Mouse (Mus musculus): ENCODE results near the gene Thrb. TPM values are rescaled to one million over a fixed set of nuclear protein-coding genes. Genes with fewer than 3 reads are reported as not detected.

Thrb gene
- polyA plus RNA-seq, 1 experiment from 2014 or later = 2.0 TPM

GRCm38 (mm10) chr14:17852236-17852635 lies 192.2 kb downstream of the Thrb start:
- Histone ChIP-seq H3K4me2 (ENCODE audit: low read length) (no peak overlapping the region), H3K9me3 (ENCODE audit: control insufficient read depth, low read length) (no peaks in the 10 kb centered on the region), H3K36me3 (ENCODE audit: control insufficient read depth, insufficient read depth, low read length) (no peaks in the 10 kb centered on the region), H3K27ac (ENCODE audit: low read depth) (no peak overlapping the region), H3K4me1 (replicated peaks; ENCODE audit: control insufficient read depth, insufficient read depth, low read length) (no peaks in the 10 kb centered on the region), H3K4me3 (ENCODE audit: low read depth, low read length) (no peak overlapping the region), H3K9ac (ENCODE audit: low read length) (no peak overlapping the region), H3K27me3 (replicated peaks; ENCODE audit: control insufficient read depth, insufficient read depth, low read length) (no peaks in the 10 kb centered on the region)
- ATAC-seq (replicated peaks; ENCODE audit: low FRiP score, low TSS enrichment, low read depth) (no peak), DNase-seq (ENCODE audit: low spot score) (no peak)
- WGBS = 84% methylated on average over 2 of the region's 2 CpGs

GRCm38 (mm10) chr14:17859790-17860385 lies 199.8 kb downstream of the Thrb start:
- Histone ChIP-seq H3K9me3 (ENCODE audit: control insufficient read depth, low read length) (no peaks in the 10 kb centered on the region), H3K27me3 (replicated peaks; ENCODE audit: control insufficient read depth, insufficient read depth, low read length) (no peaks in the 10 kb centered on the region), H3K4me1 (replicated peaks; ENCODE audit: control insufficient read depth, insufficient read depth, low read length) (no peaks in the 10 kb centered on the region), H3K4me3 (ENCODE audit: low read depth, low read length) (no peak overlapping the region), H3K4me2 (ENCODE audit: low read length) (no peak overlapping the region), H3K36me3 (ENCODE audit: control insufficient read depth, insufficient read depth, low read length) (no peaks in the 10 kb centered on the region), H3K9ac (ENCODE audit: low read length) (no peak overlapping the region), H3K27ac (ENCODE audit: low read depth) (no peak overlapping the region)
- 41% methylated on average over 5 of the region's 5 CpGs for WGBS
- ATAC-seq (replicated peaks; ENCODE audit: low FRiP score, low TSS enrichment, low read depth) (no peak), DNase-seq (ENCODE audit: low spot score) (no peak)

- no peak overlapping the region for H3K4me3 ChIP-seq (ENCODE audit: low read depth, low read length)
- WGBS = 79% methylated on average over 3 of the region's 3 CpGs
Measured at GRCm38 (mm10) chr14:17862651-17863050, 202.6 kb downstream of the Thrb start.

GRCm38 (mm10) chr14:17863701-17864320 lies 203.8 kb downstream of the Thrb start:
- no peaks in the 10 kb centered on the region for H3K4me1 ChIP-seq (replicated peaks; ENCODE audit: control insufficient read depth, insufficient read depth, low read length)
- H3K27ac ChIP-seq (ENCODE audit: low read depth) = no peak overlapping the region
- no peak for DNase-seq (ENCODE audit: low spot score)
- no peak for ATAC-seq (replicated peaks; ENCODE audit: low FRiP score, low TSS enrichment, low read depth)
- H3K36me3 ChIP-seq (ENCODE audit: control insufficient read depth, insufficient read depth, low read length) = no peaks in the 10 kb centered on the region
- H3K27me3 ChIP-seq (replicated peaks; ENCODE audit: control insufficient read depth, insufficient read depth, low read length) = no peaks in the 10 kb centered on the region
- H3K9ac ChIP-seq (ENCODE audit: low read length) = no peak overlapping the region
- H3K4me3 ChIP-seq (ENCODE audit: low read depth, low read length) = no peak overlapping the region
- H3K4me2 ChIP-seq (ENCODE audit: low read length) = no peak overlapping the region
- no peaks in the 10 kb centered on the region for H3K9me3 ChIP-seq (ENCODE audit: control insufficient read depth, low read length)
- 69% methylated on average over 6 of the region's 6 CpGs for WGBS

More at GRCm38 (mm10) chr14:17862651-17863050, 202.6 kb downstream of the Thrb start:
- no peak overlapping the region for H3K9ac ChIP-seq (ENCODE audit: low read length)
- ATAC-seq (replicated peaks; ENCODE audit: low FRiP score, low TSS enrichment, low read depth) (no peak), DNase-seq (ENCODE audit: low spot score) (no peak)
- H3K27me3 ChIP-seq (replicated peaks; ENCODE audit: control insufficient read depth, insufficient read depth, low read length) = no peaks in the 10 kb centered on the region
- no peak overlapping the region for H3K4me2 ChIP-seq (ENCODE audit: low read length)
- H3K4me1 ChIP-seq (replicated peaks; ENCODE audit: control insufficient read depth, insufficient read depth, low read length) = no peaks in the 10 kb centered on the region
- no peaks in the 10 kb centered on the region for H3K9me3 ChIP-seq (ENCODE audit: control insufficient read depth, low read length)
- H3K27ac ChIP-seq (ENCODE audit: low read depth) = no peak overlapping the region
- H3K36me3 ChIP-seq (ENCODE audit: control insufficient read depth, insufficient read depth, low read length) = no peaks in the 10 kb centered on the region

- ATAC-seq (replicated peaks; ENCODE audit: low FRiP score, low TSS enrichment, low read depth) = no peak
- Histone ChIP-seq H3K4me2 (ENCODE audit: low read length) (no peak overlapping the region), H3K4me3 (ENCODE audit: low read depth, low read length) (no peak overlapping the region), H3K36me3 (ENCODE audit: control insufficient read depth, insufficient read depth, low read length) (no peaks in the 10 kb centered on the region), H3K4me1 (replicated peaks; ENCODE audit: control insufficient read depth, insufficient read depth, low read length) (no peaks in the 10 kb centered on the region), H3K27ac (ENCODE audit: low read depth) (no peak overlapping the region), H3K9me3 (ENCODE audit: control insufficient read depth, low read length) (no peaks in the 10 kb centered on the region), H3K27me3 (replicated peaks; ENCODE audit: control insufficient read depth, insufficient read depth, low read length) (no peaks in the 10 kb centered on the region), H3K9ac (ENCODE audit: low read length) (no peak overlapping the region)
- WGBS = 67% methylated on average over 6 of the region's 6 CpGs
- DNase-seq (ENCODE audit: low spot score) = no peak
Measured at GRCm38 (mm10) chr14:17868326-17868725, 208.3 kb downstream of the Thrb start.

- Histone ChIP-seq H3K4me2 (ENCODE audit: low read length) (no peak overlapping the region), H3K36me3 (ENCODE audit: control insufficient read depth, insufficient read depth, low read length) (no peaks in the 10 kb centered on the region), H3K27me3 (replicated peaks; ENCODE audit: control insufficient read depth, insufficient read depth, low read length) (no peaks in the 10 kb centered on the region), H3K27ac (ENCODE audit: low read depth) (no peak overlapping the region), H3K9ac (ENCODE audit: low read length) (no peak overlapping the region), H3K9me3 (ENCODE audit: control insufficient read depth, low read length) (no peaks in the 10 kb centered on the region), H3K4me1 (replicated peaks; ENCODE audit: control insufficient read depth, insufficient read depth, low read length) (no peaks in the 10 kb centered on the region), H3K4me3 (ENCODE audit: low read depth, low read length) (no peak overlapping the region)
- WGBS = 66% methylated on average over 2 of the region's 2 CpGs
- DNase-seq (ENCODE audit: low spot score) (no peak), ATAC-seq (replicated peaks; ENCODE audit: low FRiP score, low TSS enrichment, low read depth) (no peak)
Measured at GRCm38 (mm10) chr14:17875946-17876345, 215.9 kb downstream of the Thrb start.

GRCm38 (mm10) chr14:17879446-17879845 lies 219.4 kb downstream of the Thrb start:
- DNase-seq (ENCODE audit: low spot score) (no peak), ATAC-seq (replicated peaks; ENCODE audit: low FRiP score, low TSS enrichment, low read depth) (no peak)
- no peaks in the 10 kb centered on the region for H3K4me1 ChIP-seq (replicated peaks; ENCODE audit: control insufficient read depth, insufficient read depth, low read length)
- 82% methylated on average over 5 of the region's 5 CpGs for WGBS
- H3K4me3 ChIP-seq (ENCODE audit: low read depth, low read length) = no peak overlapping the region
- no peak overlapping the region for H3K27ac ChIP-seq (ENCODE audit: low read depth)
- no peaks in the 10 kb centered on the region for H3K9me3 ChIP-seq (ENCODE audit: control insufficient read depth, low read length)
- H3K36me3 ChIP-seq (ENCODE audit: control insufficient read depth, insufficient read depth, low read length) = no peaks in the 10 kb centered on the region
- H3K27me3 ChIP-seq (replicated peaks; ENCODE audit: control insufficient read depth, insufficient read depth, low read length) = no peaks in the 10 kb centered on the region
- no peak overlapping the region for H3K4me2 ChIP-seq (ENCODE audit: low read length)
- no peak overlapping the region for H3K9ac ChIP-seq (ENCODE audit: low read length)

- Histone ChIP-seq H3K9me3 (ENCODE audit: control insufficient read depth, low read length) (no peaks in the 10 kb centered on the region), H3K4me3 (ENCODE audit: low read depth, low read length) (no peak overlapping the region), H3K4me1 (replicated peaks; ENCODE audit: control insufficient read depth, insufficient read depth, low read length) (no peaks in the 10 kb centered on the region), H3K27me3 (replicated peaks; ENCODE audit: control insufficient read depth, insufficient read depth, low read length) (no peaks in the 10 kb centered on the region), H3K36me3 (ENCODE audit: control insufficient read depth, insufficient read depth, low read length) (no peaks in the 10 kb centered on the region), H3K4me2 (ENCODE audit: low read length) (no peak overlapping the region), H3K27ac (ENCODE audit: low read depth) (no peak overlapping the region), H3K9ac (ENCODE audit: low read length) (no peak overlapping the region)
- no peak for DNase-seq (ENCODE audit: low spot score)
- no peak for ATAC-seq (replicated peaks; ENCODE audit: low FRiP score, low TSS enrichment, low read depth)
- WGBS = 82% methylated on average over 13 of the region's 13 CpGs
Measured at GRCm38 (mm10) chr14:17884884-17885283, 224.8 kb downstream of the Thrb start.

GRCm38 (mm10) chr14:17885320-17885719 lies 225.3 kb downstream of the Thrb start:
- no peak overlapping the region for H3K4me2 ChIP-seq (ENCODE audit: low read length)
- no peaks in the 10 kb centered on the region for H3K27me3 ChIP-seq (replicated peaks; ENCODE audit: control insufficient read depth, insufficient read depth, low read length)
- 82% methylated on average over 3 of the region's 3 CpGs for WGBS
- H3K36me3 ChIP-seq (ENCODE audit: control insufficient read depth, insufficient read depth, low read length) = no peaks in the 10 kb centered on the region
- no peaks in the 10 kb centered on the region for H3K4me1 ChIP-seq (replicated peaks; ENCODE audit: control insufficient read depth, insufficient read depth, low read length)
- no peak overlapping the region for H3K9ac ChIP-seq (ENCODE audit: low read length)
- no peak overlapping the region for H3K4me3 ChIP-seq (ENCODE audit: low read depth, low read length)
- ATAC-seq (replicated peaks; ENCODE audit: low FRiP score, low TSS enrichment, low read depth) (no peak), DNase-seq (ENCODE audit: low spot score) (no peak)
- no peak overlapping the region for H3K27ac ChIP-seq (ENCODE audit: low read depth)
- no peaks in the 10 kb centered on the region for H3K9me3 ChIP-seq (ENCODE audit: control insufficient read depth, low read length)
